Mouse (Mus musculus): ENCODE data around the gene Ube2n.

DNA sequence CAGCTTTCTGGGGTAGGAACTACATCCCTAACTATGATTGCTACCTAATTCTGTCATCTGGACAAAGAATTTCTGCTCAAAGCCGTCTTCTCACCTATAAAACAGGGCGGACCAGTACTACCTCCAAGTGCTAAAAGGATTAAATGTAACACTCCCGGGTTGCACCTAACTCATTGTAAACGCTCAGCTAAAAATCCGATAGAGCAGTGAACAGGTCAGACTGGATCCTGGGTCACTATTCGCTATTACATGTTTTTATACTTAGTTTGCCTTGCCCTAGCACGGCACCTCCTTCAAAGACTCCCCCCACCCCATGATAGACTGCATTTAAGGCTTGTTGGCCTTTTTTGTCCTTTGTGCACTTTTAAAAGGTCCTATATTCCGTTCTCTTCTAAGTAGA is 47.5 kb downstream of the Ube2n start:
- TF ChIP-seq CTCF (IDR thresholded peaks at IDR 0.05; ENCODE audit: borderline replicate concordance, insufficient read depth, low read length) (no peak), POLR2A (IDR thresholded peaks at IDR 0.05; ENCODE audit: low read depth, low read length) (no peak)

Measured in embryonic fibroblast, embryonic 13.5 days (primary cell).